Mouse (Mus musculus): Measurements from ENCODE around the gene Ext2. TPM values are rescaled to one million over a fixed set of nuclear protein-coding genes. Genes with fewer than 3 reads are reported as not detected.

Gene Ext2
- polyA plus RNA-seq, 1 experiment from 2014 or later, result 79.8 TPM

GRCm38 (mm10) chr2:93840109-93840508 is 17.7 kb upstream of the Ext2 start:
- 73% methylated on average over 6 of the region's 6 CpGs for WGBS
- peaks cover 72% of the 10 kb centered on the region for H3K36me3 ChIP-seq
- no peak for ATAC-seq (ENCODE audit: insufficient number of reproducible peaks, low FRiP score)

DNA sequence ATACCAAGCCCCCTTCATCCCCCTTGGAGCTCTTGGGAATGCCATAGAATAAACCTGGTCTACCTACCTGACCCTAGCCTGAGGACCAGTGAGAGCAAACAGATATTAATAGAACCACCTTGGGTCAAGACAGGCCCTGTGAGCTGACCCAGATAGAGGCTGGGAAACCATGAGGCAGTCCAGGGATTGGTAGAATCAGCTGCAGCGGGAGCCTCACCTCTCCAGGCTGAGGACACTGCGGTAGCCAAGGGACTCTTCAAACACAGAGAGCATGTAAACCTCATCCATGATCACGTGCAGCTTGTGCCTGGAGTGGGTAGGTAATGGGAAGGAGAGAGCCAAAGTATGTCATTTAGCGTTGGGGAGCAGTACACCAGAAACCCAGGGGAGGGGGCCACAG is 16.6 kb upstream of the Ext2 start:
- WGBS, result 86% methylated on average over 4 of the region's 4 CpGs
- no peaks in the 10 kb centered on the region for H3K27me3 ChIP-seq (replicated peaks)
- ATAC-seq (ENCODE audit: insufficient number of reproducible peaks, low FRiP score), result no peak
- H3K4me2 ChIP-seq, result no peak overlapping the region
- no peak overlapping the region for H3K4me3 ChIP-seq
- no peaks in the 10 kb centered on the region for H3K9me3 ChIP-seq (replicated peaks)
- no peak overlapping the region for H3K27ac ChIP-seq (ENCODE audit: poor library complexity, severe bottlenecking)
- no peak overlapping the region for H3K9ac ChIP-seq
- H3K36me3 ChIP-seq, result peaks cover 67% of the 10 kb centered on the region
- H3K4me1 ChIP-seq (replicated peaks), result peaks cover 19% of the 10 kb centered on the region

More at GRCm38 (mm10) chr2:93840109-93840508, 17.7 kb upstream of the Ext2 start:
- no peaks in the 10 kb centered on the region for H3K9me3 ChIP-seq (replicated peaks)
- H3K4me2 ChIP-seq, result no peak overlapping the region
- H3K4me3 ChIP-seq, result no peak overlapping the region
- no peak overlapping the region for H3K9ac ChIP-seq
- H3K27ac ChIP-seq (ENCODE audit: poor library complexity, severe bottlenecking), result no peak overlapping the region
- no peaks in the 10 kb centered on the region for H3K27me3 ChIP-seq (replicated peaks)
- H3K4me1 ChIP-seq (replicated peaks), result peaks cover 19% of the 10 kb centered on the region

DNA sequence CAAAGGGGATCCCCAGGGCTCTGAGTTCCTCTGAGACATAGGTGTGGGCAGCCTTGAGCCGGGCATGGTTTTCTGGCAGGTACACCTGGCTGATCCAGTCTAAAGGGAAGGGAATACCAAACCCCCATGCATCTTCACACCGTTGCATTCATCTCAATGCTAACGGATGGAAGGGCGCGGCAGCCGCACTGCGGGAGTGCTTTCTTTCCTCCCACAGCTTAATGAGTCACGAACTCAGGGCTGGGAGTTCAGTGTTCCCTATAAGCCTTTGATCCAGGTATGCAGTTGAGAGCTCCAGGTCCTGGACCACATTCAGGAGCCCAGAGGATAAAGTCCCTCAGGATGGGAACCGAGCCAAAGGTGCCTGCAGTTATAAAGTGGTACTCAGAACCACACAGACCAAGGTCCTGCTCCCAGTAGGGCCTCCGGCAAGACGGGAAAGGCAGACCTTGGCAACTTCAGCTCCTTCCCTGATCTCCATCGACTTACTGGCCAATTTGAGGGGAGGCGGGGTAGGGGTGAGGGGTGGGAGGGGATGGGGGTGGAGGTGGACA is 13.9 kb upstream of the Ext2 start:
- peaks cover 4% of the 10 kb centered on the region; the same call in 1 of the 2 replicates for H3K9me3 ChIP-seq (replicated peaks)
- H3K27me3 ChIP-seq (replicated peaks), result no peaks in the 10 kb centered on the region
- H3K36me3 ChIP-seq, result peaks cover 49% of the 10 kb centered on the region
- WGBS, result 74% methylated on average over 13 of the region's 13 CpGs
- H3K4me1 ChIP-seq (replicated peaks), result peaks cover 12% of the 10 kb centered on the region
- H3K4me2 ChIP-seq, result no peak overlapping the region
- 0 out of 2 replicates have a peak, but pooled peaks have one; percentile 33 for ATAC-seq (ENCODE audit: insufficient number of reproducible peaks, low FRiP score)
- no peak overlapping the region for H3K27ac ChIP-seq (ENCODE audit: poor library complexity, severe bottlenecking)
- H3K4me3 ChIP-seq, result no peak overlapping the region
- no peak overlapping the region for H3K9ac ChIP-seq

DNA sequence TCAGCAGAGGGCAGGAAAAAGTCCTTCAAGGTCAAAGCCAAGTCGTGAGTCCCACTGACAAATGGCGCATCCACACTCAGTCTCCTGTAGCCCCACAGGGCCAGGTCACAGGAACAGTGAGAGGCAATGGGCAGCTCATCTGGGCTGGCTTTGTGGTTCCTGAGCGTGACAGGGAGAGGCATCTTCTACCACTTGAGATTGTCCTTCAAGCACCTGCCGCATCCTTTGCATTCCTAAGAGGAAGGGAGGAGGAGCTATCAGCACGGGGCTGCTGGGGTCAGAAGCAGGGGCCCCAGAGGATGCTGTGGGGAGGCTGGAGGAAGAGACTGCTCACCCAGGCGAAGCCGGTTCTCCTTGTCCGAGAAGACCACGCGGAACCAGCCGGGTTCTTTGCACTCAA is 13.2 kb upstream of the Ext2 start:
- H3K27ac ChIP-seq (ENCODE audit: poor library complexity, severe bottlenecking), result no peak overlapping the region
- no peak overlapping the region for H3K4me3 ChIP-seq
- peaks cover 12% of the 10 kb centered on the region for H3K4me1 ChIP-seq (replicated peaks)
- ATAC-seq (ENCODE audit: insufficient number of reproducible peaks, low FRiP score), result no peak
- H3K9me3 ChIP-seq (replicated peaks), result peaks cover 4% of the 10 kb centered on the region; the same call in 1 of the 2 replicates
- H3K4me2 ChIP-seq, result no peak overlapping the region
- peaks cover 42% of the 10 kb centered on the region for H3K36me3 ChIP-seq
- WGBS, result 72% methylated on average over 11 of the region's 11 CpGs
- no peaks in the 10 kb centered on the region for H3K27me3 ChIP-seq (replicated peaks)
- no peak overlapping the region for H3K9ac ChIP-seq

GRCm38 (mm10) chr2:93823519-93823918 is 1.2 kb upstream of the Ext2 start:
- no peak overlapping the region for H3K27ac ChIP-seq (ENCODE audit: poor library complexity, severe bottlenecking)
- no peaks in the 10 kb centered on the region for H3K27me3 ChIP-seq (replicated peaks)
- no peak overlapping the region for H3K4me2 ChIP-seq
- H3K4me3 ChIP-seq, result no peak overlapping the region
- H3K9ac ChIP-seq, result no peak overlapping the region
- no peaks in the 10 kb centered on the region for H3K9me3 ChIP-seq (replicated peaks)
- peaks cover 9% of the 10 kb centered on the region; the same call in 1 of the 2 replicates for H3K36me3 ChIP-seq
- 21% methylated on average over 8 of the region's 8 CpGs for WGBS
- no peak for ATAC-seq (ENCODE audit: insufficient number of reproducible peaks, low FRiP score)
- peaks cover 10% of the 10 kb centered on the region for H3K4me1 ChIP-seq (replicated peaks)

DNA sequence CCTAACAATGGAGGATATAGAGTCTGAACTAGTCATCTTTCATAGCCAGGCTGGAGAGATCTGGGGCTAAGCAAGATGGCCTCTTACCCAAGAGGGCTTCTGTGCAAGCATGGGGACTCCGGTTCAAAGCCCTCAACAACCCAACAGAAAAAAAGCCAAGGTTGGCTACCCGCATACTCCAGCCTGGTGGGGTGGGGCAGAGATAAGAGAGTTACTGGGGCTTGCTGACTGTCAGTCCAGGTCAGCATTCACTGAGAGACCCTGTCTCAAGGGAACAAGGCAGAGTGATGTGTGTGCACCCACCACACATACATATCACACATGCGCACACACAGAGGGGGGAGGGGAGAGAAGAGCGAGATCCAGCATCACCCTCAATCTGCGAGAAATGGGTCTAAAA is 4.6 kb downstream of the Ext2 start:
- H3K36me3 ChIP-seq, result peaks cover 17% of the 10 kb centered on the region
- H3K27ac ChIP-seq (ENCODE audit: poor library complexity, severe bottlenecking), result no peak overlapping the region
- H3K9ac ChIP-seq, result no peak overlapping the region
- H3K4me2 ChIP-seq, result no peak overlapping the region
- H3K9me3 ChIP-seq (replicated peaks), result no peaks in the 10 kb centered on the region
- no peaks in the 10 kb centered on the region for H3K27me3 ChIP-seq (replicated peaks)
- WGBS, result 86% methylated on average over 5 of the region's 5 CpGs
- H3K4me1 ChIP-seq (replicated peaks), result peaks cover 10% of the 10 kb centered on the region
- ATAC-seq (ENCODE audit: insufficient number of reproducible peaks, low FRiP score), result no peak
- H3K4me3 ChIP-seq, result no peak overlapping the region

DNA sequence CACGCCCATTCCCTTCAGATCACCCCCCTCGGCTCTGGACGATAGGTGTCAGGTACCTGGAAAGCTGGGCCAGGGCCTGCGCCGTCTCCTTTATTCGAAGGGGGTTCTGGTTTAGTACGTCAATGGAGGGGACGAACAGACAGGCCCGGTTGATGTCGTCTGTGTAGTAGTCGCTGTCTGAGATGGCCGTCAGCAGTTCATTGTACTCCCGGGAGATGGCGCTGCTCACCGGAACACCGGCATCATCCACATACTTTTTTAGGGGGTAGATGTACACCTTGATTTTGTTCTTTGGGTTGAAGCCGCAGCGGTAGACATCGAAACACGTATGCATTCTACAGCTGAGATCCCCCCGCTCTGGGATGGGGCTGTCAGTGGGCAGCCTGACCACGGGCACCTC is 9.0 kb downstream of the Ext2 start:
- Histone ChIP-seq H3K4me3 (no peak overlapping the region), H3K9me3 (replicated peaks) (no peaks in the 10 kb centered on the region), H3K4me1 (replicated peaks) (no peaks in the 10 kb centered on the region), H3K27ac (ENCODE audit: poor library complexity, severe bottlenecking) (no peak overlapping the region), H3K27me3 (replicated peaks) (no peaks in the 10 kb centered on the region), H3K4me2 (no peak overlapping the region), H3K36me3 (peaks cover 42% of the 10 kb centered on the region), H3K9ac (no peak overlapping the region)
- 89% methylated on average over 22 of the region's 22 CpGs for WGBS
- ATAC-seq (ENCODE audit: insufficient number of reproducible peaks, low FRiP score), result no peak

GRCm38 (mm10) chr2:93811812-93812211 is 10.6 kb downstream of the Ext2 start:
- H3K27ac ChIP-seq (ENCODE audit: poor library complexity, severe bottlenecking), result no peak overlapping the region
- no peak overlapping the region for H3K9ac ChIP-seq
- H3K9me3 ChIP-seq (replicated peaks), result no peaks in the 10 kb centered on the region
- no peak for ATAC-seq (ENCODE audit: insufficient number of reproducible peaks, low FRiP score)
- H3K27me3 ChIP-seq (replicated peaks), result no peaks in the 10 kb centered on the region
- H3K4me3 ChIP-seq, result no peak overlapping the region
- WGBS, result 39% methylated on average over 4 of the region's 4 CpGs
- peaks cover 55% of the 10 kb centered on the region for H3K36me3 ChIP-seq
- no peaks in the 10 kb centered on the region for H3K4me1 ChIP-seq (replicated peaks)
- H3K4me2 ChIP-seq, result no peak overlapping the region

GRCm38 (mm10) chr2:93809931-93810330 is 12.4 kb downstream of the Ext2 start:
- Histone ChIP-seq H3K27me3 (replicated peaks) (no peaks in the 10 kb centered on the region), H3K9me3 (replicated peaks) (no peaks in the 10 kb centered on the region), H3K27ac (ENCODE audit: poor library complexity, severe bottlenecking) (no peak overlapping the region), H3K4me2 (no peak overlapping the region), H3K4me3 (no peak overlapping the region), H3K4me1 (replicated peaks) (peaks cover 5% of the 10 kb centered on the region; the same call in 1 of the 2 replicates), H3K9ac (no peak overlapping the region), H3K36me3 (peaks cover 74% of the 10 kb centered on the region)
- ATAC-seq (ENCODE audit: insufficient number of reproducible peaks, low FRiP score), result no peak
- WGBS, result 10% methylated on average over 2 of the region's 2 CpGs

GRCm38 (mm10) chr2:93808071-93808470 is 14.3 kb downstream of the Ext2 start:
- H3K27ac ChIP-seq (ENCODE audit: poor library complexity, severe bottlenecking), result no peak overlapping the region
- no peak for ATAC-seq (ENCODE audit: insufficient number of reproducible peaks, low FRiP score)
- H3K9me3 ChIP-seq (replicated peaks), result no peaks in the 10 kb centered on the region
- peaks cover 5% of the 10 kb centered on the region; the same call in 1 of the 2 replicates for H3K4me1 ChIP-seq (replicated peaks)
- H3K4me2 ChIP-seq, result no peak overlapping the region
- WGBS, result 80% methylated on average over 5 of the region's 5 CpGs
- no peak overlapping the region for H3K4me3 ChIP-seq
- H3K9ac ChIP-seq, result no peak overlapping the region
- H3K36me3 ChIP-seq, result peaks cover 81% of the 10 kb centered on the region
- H3K27me3 ChIP-seq (replicated peaks), result no peaks in the 10 kb centered on the region

GRCm38 (mm10) chr2:93807440-93807839 is 14.9 kb downstream of the Ext2 start:
- Histone ChIP-seq H3K9me3 (replicated peaks) (no peaks in the 10 kb centered on the region), H3K4me2 (no peak overlapping the region), H3K4me3 (no peak overlapping the region), H3K27me3 (replicated peaks) (no peaks in the 10 kb centered on the region), H3K36me3 (peaks cover 77% of the 10 kb centered on the region), H3K4me1 (replicated peaks) (peaks cover 5% of the 10 kb centered on the region; the same call in 1 of the 2 replicates), H3K9ac (no peak overlapping the region), H3K27ac (ENCODE audit: poor library complexity, severe bottlenecking) (no peak overlapping the region)
- ATAC-seq (ENCODE audit: insufficient number of reproducible peaks, low FRiP score), result no peak
- 81% methylated on average over 8 of the region's 8 CpGs for WGBS

All from heart, embryonic 12.5 days (tissue).